In the genomic region with DNA sequence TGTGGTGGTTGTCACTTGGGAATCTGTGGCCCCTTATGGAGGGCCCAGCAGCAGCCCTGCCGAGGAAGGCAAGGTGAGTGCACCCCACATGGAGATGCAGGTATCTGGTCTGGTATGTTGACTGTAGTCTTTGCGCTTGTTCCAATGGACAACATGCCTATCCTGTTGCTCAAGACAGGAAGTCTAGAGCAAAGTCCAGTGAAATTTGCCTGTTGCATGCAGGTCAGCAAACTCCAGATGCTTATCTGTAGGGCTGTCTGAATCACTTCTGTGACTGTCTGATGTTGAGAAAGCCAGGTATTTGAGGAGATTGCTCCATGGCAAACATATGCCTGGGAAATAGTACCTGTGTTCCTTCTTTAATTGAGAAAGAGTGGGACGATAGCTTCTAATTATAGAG, we compare ENCODE assay signal across 25 mouse cellular contexts. TPM values are rescaled to one million over a fixed set of nuclear protein-coding genes. Genes with fewer than 3 reads are reported as not detected.
DNase-seq lines count a peak whose midpoint lies in the region; ATAC-seq and TF ChIP-seq lines count a peak whose summit lies in the region.
"Had no signal": no experiment of that assay in that cellular context is flagged by ENCODE, and none has a peak within 500 bp of the region (broad histone marks: within the 10 kb centered on the region; RNA-seq: fewer than 3 reads in every experiment).

No protein-coding gene starts in this region.

- no peaks in the 10 kb centered on the region for H3K36me3 ChIP-seq in liver, adult 2 months (ENCODE audit: control insufficient read depth, insufficient read depth, low read length)
- H3K36me3 ChIP-seq in intestine, postnatal 0 days (ENCODE audit: control insufficient read depth, insufficient read depth): peaks cover 10% of the 10 kb centered on the region; the same call in 1 of the 2 replicates
- H3K36me3 ChIP-seq in liver, embryonic 14.5 days (replicated peaks; ENCODE audit: control insufficient read depth, insufficient read depth, low read depth): no peaks in the 10 kb centered on the region
- H3K36me3 ChIP-seq: hindbrain, embryonic 12.5 days had no signal

- TF ChIP-seq POLR2A in liver, adult 2 months (IDR thresholded peaks at IDR 0.05; ENCODE audit: extremely low read depth, insufficient read depth, low read length): no peak

- H3K4me1 ChIP-seq in liver, adult 2 months (ENCODE audit: control insufficient read depth, insufficient read depth, low read length): peaks cover 6% of the 10 kb centered on the region
- H3K4me1 ChIP-seq in intestine, postnatal 0 days (replicated peaks; ENCODE audit: control insufficient read depth, insufficient read depth, low read length): no peaks in the 10 kb centered on the region
- peaks cover 0 to 3% of the 10 kb centered on the region in 2 experiments; a peak in 2 of 4 replicates for H3K4me1 ChIP-seq in liver, embryonic 14.5 days (replicated peaks; ENCODE audit: control insufficient read depth in 2 of 2, insufficient read depth in 2 of 2, low read length in 1 of 2)
- H3K4me1 ChIP-seq: forebrain, embryonic 10.5 days; hindbrain, embryonic 12.5 days had no signal

- H3K4me3 ChIP-seq in liver, adult 2 months (ENCODE audit: insufficient read depth, low read depth, low read length): no peak overlapping the region
- H3K4me3 ChIP-seq in intestine, postnatal 0 days (ENCODE audit: low read depth, low read length): no peak overlapping the region
- H3K4me3 ChIP-seq in liver, embryonic 14.5 days (ENCODE audit: insufficient read depth in 1 of 2, low read depth in 2 of 2, low read length in 2 of 2): no peak overlapping the region
- H3K4me3 ChIP-seq: embryonic facial prominence, embryonic 10.5 days; forebrain, embryonic 10.5 days; gastrocnemius, adult 2 months; heart, adult 2 months; heart, embryonic 12.5 days; hindbrain, embryonic 12.5 days had no signal

- no peak overlapping the region for H3K4me2 ChIP-seq in intestine, postnatal 0 days (replicated peaks; ENCODE audit: low read depth)
- H3K4me2 ChIP-seq in liver, embryonic 14.5 days (ENCODE audit: low read depth): no peak overlapping the region
- H3K4me2 ChIP-seq: heart, embryonic 12.5 days; hindbrain, embryonic 12.5 days had no signal

- no peak overlapping the region for H3K27ac ChIP-seq in liver, adult 2 months (replicated peaks; ENCODE audit: insufficient read depth, low read depth, low read length)
- H3K27ac ChIP-seq in intestine, postnatal 0 days (ENCODE audit: low read depth, low read length): no peak overlapping the region
- H3K27ac ChIP-seq in liver, embryonic 14.5 days: no peak overlapping the region
- H3K27ac ChIP-seq: embryonic facial prominence, embryonic 10.5 days; forebrain, embryonic 10.5 days; gastrocnemius, adult 2 months; heart, adult 2 months; hindbrain, embryonic 12.5 days had no signal

- H3K9ac ChIP-seq in liver, adult 2 months (ENCODE audit: low read depth, low read length): no peak overlapping the region
- no peak overlapping the region for H3K9ac ChIP-seq in intestine, postnatal 0 days (ENCODE audit: low read depth, low read length)
- no peak overlapping the region for H3K9ac ChIP-seq in liver, embryonic 14.5 days (replicated peaks)
- H3K9ac ChIP-seq: heart, embryonic 12.5 days; hindbrain, embryonic 12.5 days had no signal

- no peaks in the 10 kb centered on the region for H3K27me3 ChIP-seq in liver, adult 2 months (ENCODE audit: control insufficient read depth, insufficient read depth, low read length)
- H3K27me3 ChIP-seq in intestine, postnatal 0 days (replicated peaks; ENCODE audit: control insufficient read depth, insufficient read depth, low read length): no peaks in the 10 kb centered on the region
- no peaks in the 10 kb centered on the region for H3K27me3 ChIP-seq in liver, embryonic 14.5 days (ENCODE audit: control insufficient read depth, insufficient read depth, low read length)
- H3K27me3 ChIP-seq: CH12.LX; heart, embryonic 12.5 days; hindbrain, embryonic 12.5 days; Patski had no signal

- ATAC-seq in intestine, postnatal 0 days: peak; percentile 88
- peak; percentile 70; the same call in 1 of the 2 replicates for ATAC-seq in liver, embryonic 14.5 days (ENCODE audit: insufficient read depth)
- ATAC-seq: activated CD4-positive, CD25-positive, alpha-beta regulatory T cell, adult 4 months; forebrain, embryonic 14.5 days; hindbrain, embryonic 16.5 days; Patski had no signal

- no peak for TF ChIP-seq EP300 in liver, embryonic 14.5 days (IDR thresholded peaks at IDR 0.05; ENCODE audit: low read depth)

- DNase-seq in liver, adult 2 months (ENCODE audit: extremely low read depth, low read depth, low spot score): peak; percentile 97
- no peak for DNase-seq in liver
- DNase-seq in liver, embryonic 14.5 days (ENCODE audit: low read depth in 3 of 3, low spot score in 3 of 3): peak; percentile 13 to 25 (median 14)
- DNase-seq in yolk sac, embryonic 10.5 days (ENCODE audit: low spot score): peak; percentile 83
- no peak for DNase-seq in right cerebral cortex, postnatal 25 days
- no peak for DNase-seq in gastrocnemius, postnatal 10 days
- DNase-seq in lung, postnatal 10 days: no peak
- DNase-seq: adrenal gland, adult 2 months; adrenal gland, postnatal 25 days; cerebellum, adult 2 months; cerebellum, postnatal 10 days; gastrocnemius, adult 2 months; gastrocnemius, postnatal 36 days; heart, adult 2 months; heart, postnatal 4 days had no signal

- no peak for TF ChIP-seq CTCF in liver, adult 2 months (IDR thresholded peaks at IDR 0.05; ENCODE audit: low read depth, low read length)
- no peak for TF ChIP-seq CTCF in intestine, postnatal 0 days (IDR thresholded peaks at IDR 0.05; ENCODE audit: low read depth)
- no peak for TF ChIP-seq CTCF in liver, embryonic 14.5 days (IDR thresholded peaks at IDR 0.05; ENCODE audit: low read depth)

- 21% methylated on average over 3 of the region's 3 CpGs for WGBS in liver, adult 2 months
- 77% methylated on average over 3 of the region's 3 CpGs for WGBS in intestine, postnatal 0 days
- 60% methylated on average over 3 of the region's 3 CpGs for WGBS in liver, embryonic 14.5 days (ENCODE audit: insufficient replicate concordance)

- no peaks in the 10 kb centered on the region for H3K79me2 ChIP-seq in liver, adult 2 months (ENCODE audit: control insufficient read depth, insufficient read depth, low read length)

- no peaks in the 10 kb centered on the region for H3K9me3 ChIP-seq in intestine, postnatal 0 days (ENCODE audit: control insufficient read depth)
- H3K9me3 ChIP-seq in liver, embryonic 14.5 days (ENCODE audit: control insufficient read depth, low read length): no peaks in the 10 kb centered on the region
- H3K9me3 ChIP-seq: embryonic facial prominence, embryonic 10.5 days; forebrain, embryonic 10.5 days; hindbrain, embryonic 12.5 days had no signal

RNA-seq across cellular contexts. Expression of gene Nid1, which starts 26.6 kb away (rescaled TPM):
- 10.4 and 14.6 TPM in 2 replicates for total RNA-seq in liver, adult 2 months (2014; rRNA removed)
- polyA plus RNA-seq in liver, adult 2 months (2012; rRNA removed): 7.1 and 9.0 TPM in 2 replicates
- polyA plus RNA-seq in intestine, postnatal 0 days (2015; fragmentation: Nextera tagmentation; extraction: Ambion mirVana): 34.8 and 36.0 TPM in 2 replicates
- polyA plus RNA-seq in liver, embryonic 14.5 days (2012; rRNA removed): 18.2 and 18.3 TPM in 2 replicates
- polyA plus RNA-seq in liver, embryonic 14.5 days (2014; fragmentation: Nextera tagmentation; extraction: Ambion mirVana): 16.9 and 22.7 TPM in 2 replicates
- total RNA-seq in gastrocnemius, postnatal 10 days (2021): 100 to 1,000 TPM; 211 to 238 TPM
- polyA plus RNA-seq: activated CD4-positive, CD25-positive, alpha-beta regulatory T cell, adult 4 months had no signal

Comparison
In these comparisons a context has a peak if more than half of its experiments do, and no peak if none do; other contexts are left out.
1. DNase-seq: peak in liver, adult 2 months (single experiment), liver, embryonic 14.5 days (3 of 3) and yolk sac, embryonic 10.5 days (single experiment); none in liver (single experiment), right cerebral cortex, postnatal 25 days (single experiment), gastrocnemius, postnatal 10 days (single experiment) and lung, postnatal 10 days (single experiment).